Mouse (Mus musculus): ENCODE data around the gene Iqck.

The Iqck gene

DNA sequence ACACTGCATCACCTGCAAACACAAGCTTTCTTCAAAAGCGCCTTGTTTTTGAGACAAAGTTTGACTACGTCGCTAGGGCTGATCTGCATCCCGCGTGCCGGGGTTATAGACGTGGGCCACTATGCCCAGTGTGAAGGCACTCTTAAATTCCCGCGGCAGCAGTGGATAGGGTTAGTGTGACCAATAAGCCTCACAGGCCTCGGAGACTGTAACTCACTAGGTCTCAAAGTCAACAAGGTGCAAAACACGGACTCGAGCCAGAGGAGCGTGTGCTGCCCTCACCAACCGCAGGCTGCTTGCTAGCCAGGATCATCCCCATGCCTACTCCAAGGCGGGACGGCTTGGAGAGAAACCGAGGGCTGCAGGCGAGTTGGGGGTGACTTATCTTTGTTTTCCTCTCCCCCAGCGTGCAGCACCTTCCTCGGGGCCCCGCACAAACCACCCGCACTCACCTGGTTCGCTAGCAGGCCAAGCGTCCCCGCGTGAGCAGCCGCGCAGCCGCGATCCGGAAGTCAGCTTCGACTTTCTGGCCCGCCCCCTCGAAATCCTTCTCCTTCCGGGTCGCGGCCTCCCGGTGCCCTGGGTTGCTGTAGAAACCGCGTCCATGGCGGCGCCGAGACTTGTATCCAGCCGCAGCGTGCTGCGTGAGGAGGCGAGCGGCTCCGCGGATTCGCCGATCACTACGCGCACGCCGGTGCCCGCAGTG is at the start of gene Iqck:
TSS of gene Iqck (plus strand) at position 582 of the 706 bp plus-strand sequence.
- peak; percentile 72 to 85 for DNase-seq (ENCODE audit: low spot score in 2 of 2)

DNA sequence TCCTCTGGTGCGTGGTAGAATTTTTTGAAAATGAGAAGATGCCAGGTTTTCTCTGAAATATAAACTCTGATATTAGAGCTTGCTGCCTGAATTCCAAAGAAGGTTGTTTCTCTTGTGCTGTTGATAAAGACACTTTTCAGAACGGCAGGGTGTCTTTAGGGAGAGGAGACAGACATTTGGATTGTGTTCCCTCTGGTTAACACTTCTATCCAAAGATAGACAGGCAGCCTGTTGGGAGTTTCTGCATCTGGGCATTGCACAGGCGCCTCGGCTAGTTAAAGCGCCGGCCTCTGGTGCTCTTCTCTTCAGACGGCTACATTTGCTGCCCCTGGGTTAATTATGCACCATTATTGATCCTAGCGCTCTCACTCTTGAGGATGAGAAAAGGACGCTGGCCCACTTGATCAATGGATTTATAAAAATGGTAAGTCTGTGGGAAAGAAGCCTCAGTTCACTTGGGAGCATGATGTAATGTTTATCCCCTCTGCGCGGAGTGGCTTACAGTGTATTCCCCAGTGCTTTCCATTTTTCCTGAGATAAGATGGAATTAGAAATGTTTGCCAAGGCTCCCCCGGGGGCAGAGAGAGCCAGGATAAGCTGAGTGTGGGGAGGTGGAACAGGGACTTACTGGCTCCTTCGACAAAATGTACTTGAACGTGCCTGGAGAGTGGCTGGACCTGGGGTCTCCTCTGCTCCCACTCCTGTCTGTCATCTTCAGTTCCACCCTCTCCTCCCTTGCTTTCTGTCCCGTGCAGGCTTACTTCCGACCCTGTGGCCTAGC is 48.7 kb upstream of the Iqck start:
- DNase-seq (ENCODE audit: low spot score in 2 of 2): no peak

DNA sequence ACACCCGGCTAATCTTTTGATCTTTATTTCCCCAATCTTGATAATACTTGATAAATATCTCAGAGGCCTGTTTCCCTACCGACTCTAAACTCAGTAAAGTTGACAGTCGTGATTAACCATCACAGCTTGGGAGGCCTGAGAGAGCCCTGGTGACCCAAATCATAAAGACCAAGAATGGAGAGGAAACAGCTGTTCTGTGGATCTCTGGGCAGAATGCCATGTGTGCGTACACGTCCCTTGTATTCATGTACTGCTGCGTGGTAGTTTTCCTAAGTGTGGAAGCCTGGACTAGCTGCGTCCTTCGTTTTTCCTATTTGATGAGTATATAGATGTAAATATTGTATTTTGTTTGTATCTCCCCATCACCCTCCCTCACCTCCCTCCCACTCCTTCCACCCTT is 47.7 kb upstream of the Iqck start:
- no peak for DNase-seq (ENCODE audit: low spot score in 2 of 2)

DNA sequence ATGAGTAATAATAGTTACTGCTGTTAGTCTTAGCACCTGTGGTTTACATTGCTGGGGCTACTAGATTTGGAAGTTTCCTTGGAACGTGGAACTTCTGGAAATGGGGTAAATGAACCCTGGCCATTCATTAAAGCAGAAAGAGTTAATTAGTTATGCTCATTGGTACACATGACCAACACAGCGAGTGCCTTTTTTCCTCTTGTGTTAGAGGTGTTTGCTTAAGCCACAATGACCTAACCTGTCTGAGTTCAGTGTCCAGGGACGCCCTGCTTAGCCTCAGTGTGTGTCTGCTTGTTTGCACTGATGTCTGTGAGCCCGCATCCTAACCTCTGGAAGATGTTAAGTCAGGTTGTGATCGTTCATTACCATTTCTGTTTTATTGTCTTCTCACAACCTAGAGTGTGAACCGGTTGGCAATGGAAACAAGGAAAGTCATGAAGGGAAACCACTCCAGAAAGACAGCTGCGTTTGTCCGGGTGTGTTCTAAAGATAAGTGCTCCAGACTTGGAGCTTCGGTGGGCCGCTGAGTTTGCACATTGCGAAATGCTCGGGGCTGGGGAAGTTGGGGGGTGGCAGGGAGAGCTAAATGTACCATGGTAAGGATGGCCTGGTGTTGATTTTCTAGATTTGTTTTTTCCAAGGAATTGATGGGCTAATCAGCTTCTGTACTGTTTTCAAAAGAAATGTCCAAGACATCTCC is 44.0 kb upstream of the Iqck start:
- DNase-seq (ENCODE audit: low spot score in 2 of 2): no peak

DNA sequence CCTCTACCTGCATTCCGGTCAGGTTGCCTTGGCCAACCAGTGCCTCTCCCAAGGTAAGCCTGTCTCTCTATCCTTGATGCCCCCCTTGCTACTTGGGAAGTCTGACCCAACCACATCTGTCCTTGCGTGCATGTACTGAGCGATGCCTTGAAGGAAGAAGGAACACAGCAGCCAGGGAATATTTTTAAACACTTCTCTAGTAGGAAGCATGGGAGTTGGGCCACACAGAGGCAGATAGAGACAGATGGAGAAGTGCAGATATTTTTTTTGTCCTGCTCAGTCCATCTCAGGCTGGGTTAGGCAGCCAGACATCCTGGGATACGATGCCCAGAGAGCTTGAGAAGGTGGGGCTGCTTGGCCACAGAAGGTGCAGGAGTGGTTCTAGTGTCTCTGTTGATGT is 42.0 kb upstream of the Iqck start:
- no peak for DNase-seq (ENCODE audit: low spot score in 2 of 2)

DNA sequence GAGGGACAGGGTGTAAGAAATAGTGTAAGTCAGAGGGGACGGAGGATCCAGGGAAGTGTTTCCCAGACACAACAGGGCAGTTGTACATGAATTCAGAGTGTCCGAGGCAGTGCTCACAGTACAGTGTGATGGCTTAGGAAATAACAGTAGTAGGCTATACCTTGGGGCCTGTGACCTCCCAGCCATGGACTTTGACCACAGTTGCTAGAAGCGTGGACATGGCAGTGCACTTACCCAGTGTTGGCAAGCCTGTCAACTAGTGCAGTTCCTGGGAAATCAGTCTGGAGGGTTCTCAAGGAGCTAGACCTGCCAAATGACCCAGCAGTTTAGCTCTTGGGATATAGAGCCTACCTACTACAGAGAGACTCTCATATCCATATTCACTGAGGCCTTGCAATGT is 39.3 kb upstream of the Iqck start:
- no peak for DNase-seq (ENCODE audit: low spot score in 2 of 2)

DNA sequence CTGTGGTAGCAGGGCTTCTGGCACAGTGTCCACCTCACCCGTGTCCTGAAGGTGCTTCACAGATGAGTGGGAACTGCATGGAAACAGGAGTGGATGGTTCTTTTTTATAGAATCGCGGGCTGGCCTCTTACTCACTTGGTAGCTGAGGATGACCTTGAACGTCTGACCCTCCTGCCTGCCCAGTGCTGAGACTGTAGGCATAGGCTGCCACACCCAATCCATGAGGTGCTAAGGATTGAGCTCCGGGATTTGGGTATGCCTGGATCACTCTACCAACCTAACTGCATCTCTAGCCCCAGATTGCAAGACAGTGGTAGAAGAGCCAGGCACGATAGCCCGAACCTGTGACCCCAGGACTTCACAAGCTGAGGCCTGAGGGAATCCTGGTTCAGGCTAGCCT is 37.8 kb upstream of the Iqck start:
- DNase-seq (ENCODE audit: low spot score in 2 of 2): no peak

DNA sequence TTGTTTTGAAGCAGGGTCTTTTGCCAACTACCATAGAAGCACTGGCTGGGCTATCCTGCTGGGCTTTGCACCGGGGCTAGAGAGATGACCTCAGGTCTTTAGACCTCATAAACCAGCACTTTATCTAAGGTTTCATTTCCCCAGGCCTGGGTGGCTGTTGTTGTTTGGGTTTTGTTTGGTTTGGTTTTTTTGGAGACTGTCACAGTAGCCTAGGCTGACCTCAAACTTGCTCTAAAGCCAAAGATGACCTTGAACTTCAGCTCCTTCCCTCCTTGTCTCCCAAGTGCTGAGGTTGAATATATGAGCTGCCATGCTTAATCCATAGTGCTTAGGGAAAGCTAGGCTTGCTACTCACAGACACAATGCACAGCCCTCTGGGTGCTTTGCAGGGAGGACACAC is 35.9 kb upstream of the Iqck start:
- no peak for DNase-seq (ENCODE audit: low spot score in 2 of 2)

DNA sequence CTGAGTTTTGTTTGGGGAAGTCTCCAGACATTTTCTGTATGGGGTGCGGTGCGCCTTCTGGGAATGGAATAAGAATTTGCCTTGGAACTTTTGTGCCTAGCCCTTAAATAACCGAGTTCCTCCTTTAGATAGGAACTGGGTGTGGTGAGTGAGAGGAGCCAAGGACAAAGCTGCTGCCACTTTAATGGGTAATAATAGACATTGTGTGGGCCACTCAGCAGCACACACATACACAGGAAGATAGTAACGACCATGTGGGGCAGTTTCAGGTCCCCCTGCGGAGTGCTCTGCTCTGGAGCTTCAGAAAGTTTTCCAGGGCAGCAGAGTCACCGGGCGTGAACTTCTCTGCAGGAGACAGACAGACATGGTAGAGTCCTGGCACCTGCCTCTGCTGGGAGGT is 34.2 kb upstream of the Iqck start:
- DNase-seq (ENCODE audit: low spot score in 2 of 2): no peak

DNA sequence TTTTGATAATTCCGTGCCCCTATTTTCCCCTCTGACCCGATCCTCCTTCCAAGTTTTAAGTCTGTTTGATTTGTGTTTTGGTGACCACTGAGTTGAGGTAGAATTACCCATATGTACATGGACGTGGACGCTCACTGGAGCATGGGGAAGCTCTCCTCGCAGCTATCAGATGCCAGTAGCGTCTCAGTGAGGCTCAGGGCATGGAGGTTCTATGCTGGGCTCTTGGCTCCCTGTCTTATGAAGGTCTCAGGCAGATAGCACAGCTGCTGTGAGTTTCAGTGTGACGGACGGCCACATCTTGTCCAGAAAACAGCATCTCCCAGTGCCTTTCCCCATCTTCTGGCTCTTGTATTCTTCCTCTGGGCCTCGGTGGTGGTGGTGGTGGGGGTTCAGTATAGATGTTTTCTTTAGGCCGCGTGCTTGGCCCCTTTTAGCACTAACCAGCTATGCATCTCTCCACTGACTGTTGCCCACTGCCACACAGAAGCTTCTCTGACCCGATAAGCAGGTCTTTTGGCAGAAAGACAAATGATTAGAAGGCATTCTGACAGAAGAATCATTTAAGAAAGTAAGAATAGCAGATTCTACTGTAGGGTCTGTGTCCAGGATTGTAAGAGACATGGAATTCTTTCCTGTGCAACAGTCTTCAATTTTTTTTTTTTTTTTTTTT is 33.5 kb upstream of the Iqck start:
- DNase-seq (ENCODE audit: low spot score in 2 of 2): no peak

DNA sequence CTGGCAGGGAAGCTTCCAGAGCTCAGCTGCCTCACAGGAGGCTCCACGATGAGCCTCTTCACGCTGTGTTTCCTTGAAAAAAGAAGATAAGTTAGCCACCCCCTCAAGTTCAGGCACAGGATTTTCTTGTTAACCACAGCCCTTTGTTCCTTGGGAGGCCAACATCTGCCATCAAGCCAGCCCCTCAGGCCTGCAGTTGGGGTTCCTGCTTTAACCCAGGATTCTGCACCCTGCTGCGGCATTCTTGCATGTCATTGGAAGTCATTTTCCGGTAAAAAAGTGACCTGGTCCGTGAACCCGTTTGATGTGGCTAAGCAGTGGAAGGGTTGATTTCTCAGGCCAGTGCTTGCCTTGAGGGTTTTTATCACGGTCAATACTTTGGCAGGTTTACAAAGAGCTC is 31.1 kb upstream of the Iqck start:
- no peak for DNase-seq (ENCODE audit: low spot score in 2 of 2)

DNA sequence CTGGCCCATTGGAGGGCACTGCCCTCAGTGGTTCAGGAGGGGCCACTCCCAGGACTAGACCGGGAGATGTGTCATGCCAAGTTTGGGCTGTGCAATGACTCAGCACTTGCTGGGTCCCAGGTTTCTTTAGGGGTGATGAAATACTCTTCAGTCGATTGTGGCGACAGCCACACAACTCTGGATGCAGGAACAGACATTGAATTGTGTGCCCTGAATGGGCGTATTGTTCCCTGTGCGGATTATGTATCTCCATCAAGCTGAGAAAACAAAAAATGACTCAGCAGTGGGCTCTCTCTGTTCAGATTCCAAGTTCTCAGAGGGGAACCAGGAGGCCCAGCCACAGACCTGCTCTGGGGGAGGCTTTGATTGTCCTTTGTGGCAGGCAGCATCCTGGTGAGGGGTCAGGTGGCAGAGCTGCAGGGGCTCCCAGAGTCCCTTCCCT is 27.6 kb upstream of the Iqck start:
- DNase-seq (ENCODE audit: low spot score in 2 of 2): no peak

DNA sequence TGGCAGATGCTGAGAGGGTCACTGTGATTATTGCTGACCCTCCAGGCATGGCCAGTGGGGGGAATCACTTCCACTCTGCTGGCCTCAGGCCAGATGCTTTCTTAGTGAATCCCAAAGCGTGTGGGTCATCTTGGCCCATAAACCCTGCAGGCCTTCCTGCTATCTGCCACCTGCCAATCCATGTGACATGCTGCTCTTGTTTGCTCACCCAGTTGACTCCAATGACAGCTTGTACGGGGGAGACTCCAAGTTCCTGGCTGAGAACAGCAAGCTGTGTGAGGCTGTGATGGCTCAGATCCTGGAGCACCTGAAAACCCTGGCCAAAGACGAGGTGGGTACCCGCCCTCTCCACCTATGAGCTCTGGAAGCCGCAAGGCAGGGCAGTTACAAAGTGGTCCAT is 17.7 kb upstream of the Iqck start:
- no peak for DNase-seq (ENCODE audit: low spot score in 2 of 2)

DNA sequence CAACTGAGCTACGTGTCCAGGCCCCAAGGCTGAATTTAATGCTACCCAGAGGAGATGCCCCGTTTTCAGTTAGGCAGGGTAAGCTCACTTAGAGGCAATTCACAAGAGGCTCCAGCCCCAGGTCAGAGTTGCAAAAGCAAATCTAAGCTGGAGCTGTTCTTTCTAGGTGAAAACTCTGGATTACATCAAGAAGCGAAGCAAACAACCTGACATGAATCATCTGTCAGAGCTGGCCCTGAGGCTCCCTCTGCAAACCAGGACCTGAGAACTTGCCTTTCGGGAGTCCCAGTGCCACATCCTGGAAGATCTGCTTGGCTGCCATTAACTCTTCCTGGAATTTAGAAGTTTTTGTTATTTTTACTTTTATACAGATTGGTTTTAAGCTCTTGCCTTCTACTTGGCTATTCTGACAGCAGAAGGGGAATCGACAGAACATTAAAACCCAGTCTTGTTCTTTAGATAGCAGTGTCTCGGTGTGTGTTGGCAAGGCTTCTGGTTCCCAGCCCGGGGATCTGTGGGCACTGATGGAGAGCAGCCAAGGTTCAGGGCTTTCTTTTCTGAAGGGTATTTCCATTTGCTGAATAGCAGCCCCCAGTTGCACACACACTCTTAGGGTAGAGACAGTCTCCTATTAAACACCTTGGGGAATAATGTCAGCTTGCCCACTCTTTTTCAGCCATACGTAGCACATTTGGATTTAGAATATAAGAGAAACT is 14.4 kb upstream of the Iqck start:
- DNase-seq (ENCODE audit: low spot score in 2 of 2): no peak

DNA sequence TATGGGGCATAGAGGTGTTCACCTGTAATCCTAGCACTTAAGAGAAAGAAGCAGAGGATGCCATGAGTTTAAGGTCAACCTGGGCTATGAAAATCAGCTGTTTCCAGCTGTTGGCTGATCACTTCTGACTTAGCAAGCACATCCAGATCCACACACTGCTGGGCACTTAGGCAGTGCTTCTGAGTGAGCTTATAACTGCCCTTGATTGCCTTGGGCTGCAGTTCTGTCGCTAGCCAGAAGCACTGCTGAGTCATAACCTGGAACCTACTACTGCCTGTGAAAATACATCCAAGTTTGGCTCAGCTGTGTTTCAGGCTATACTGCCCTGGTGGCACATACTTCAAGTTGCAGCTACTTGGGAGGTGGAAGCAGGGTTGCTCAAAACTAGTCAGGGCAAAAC is 13.8 kb upstream of the Iqck start:
- DNase-seq (ENCODE audit: low spot score in 2 of 2): no peak

DNA sequence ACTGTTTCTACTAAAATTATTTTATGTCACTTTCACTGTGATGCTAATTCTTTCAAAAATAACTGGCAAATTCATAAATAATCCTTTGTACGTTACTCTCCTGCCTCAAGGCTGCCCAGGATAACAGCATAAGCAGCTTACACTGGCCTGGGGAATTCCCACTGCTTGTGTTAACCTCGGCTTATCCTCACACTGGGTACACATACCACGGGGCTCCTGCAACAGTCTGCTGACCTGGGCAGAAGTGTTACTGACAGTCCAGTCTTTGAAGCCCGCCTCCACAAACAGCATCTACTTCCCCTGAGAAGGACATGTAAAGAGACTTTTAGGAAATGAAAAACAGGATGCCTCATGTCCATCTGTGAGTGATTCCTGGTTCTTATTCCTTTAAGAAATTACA is 12.6 kb upstream of the Iqck start:
- DNase-seq (ENCODE audit: low spot score in 2 of 2): no peak

DNA sequence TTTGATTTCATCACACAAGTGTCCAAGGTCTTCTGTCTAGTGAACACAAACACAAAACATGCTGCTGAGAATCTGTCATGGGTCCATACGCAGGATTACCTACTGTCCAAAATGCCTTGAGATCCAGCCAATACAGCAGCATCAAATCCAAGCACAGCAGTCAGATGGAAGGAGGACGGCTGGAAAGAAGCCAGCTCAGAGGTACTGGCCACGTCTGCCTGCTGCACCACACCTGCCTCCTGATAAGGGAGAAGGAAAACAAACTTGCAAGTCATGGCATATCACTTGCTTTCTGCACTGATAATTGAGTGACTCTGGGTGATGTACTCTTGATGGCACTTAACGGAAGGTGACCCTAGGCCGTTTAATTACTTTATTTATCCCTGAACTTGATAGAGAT is 10.4 kb upstream of the Iqck start:
- no peak for DNase-seq (ENCODE audit: low spot score in 2 of 2)

DNA sequence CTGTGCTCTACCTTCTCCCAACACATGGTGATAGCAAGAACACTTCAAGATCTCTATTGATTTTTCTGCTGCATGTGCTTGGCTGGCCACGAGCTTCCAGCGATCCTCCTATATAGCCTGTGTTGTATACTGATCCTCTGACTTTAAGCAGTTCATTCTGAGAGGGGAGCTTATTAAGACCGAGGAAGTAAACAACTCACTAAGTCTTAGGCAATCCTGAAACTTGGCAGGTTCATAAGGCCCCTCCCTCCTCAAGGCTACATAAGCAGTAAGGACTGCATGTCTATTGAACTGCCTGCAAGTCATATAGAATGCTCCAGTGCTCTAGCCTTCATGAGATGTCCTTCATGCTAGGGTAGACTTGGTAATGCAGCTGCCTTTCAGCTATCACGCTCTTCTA is 9.2 kb upstream of the Iqck start:
- no peak for DNase-seq (ENCODE audit: low spot score in 2 of 2)

DNA sequence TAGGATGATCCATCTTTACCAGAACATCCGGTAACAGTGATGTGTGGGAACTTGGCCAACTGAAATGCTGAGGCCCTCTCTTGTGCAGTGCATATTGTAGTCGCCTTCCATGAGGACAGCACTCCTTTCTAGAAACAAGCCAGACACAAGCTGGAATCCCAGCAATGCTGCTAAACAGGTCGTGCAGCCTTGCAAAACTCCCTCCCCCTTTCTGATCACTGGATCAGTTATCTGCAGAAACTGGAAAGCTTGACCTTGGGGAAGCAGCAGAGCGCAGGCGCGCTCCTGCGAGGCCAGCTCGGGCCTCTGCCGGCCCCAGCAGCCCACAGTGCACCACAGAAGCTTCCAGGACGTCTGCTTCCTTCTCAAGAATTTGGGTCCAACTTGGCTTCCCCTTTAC is 6.8 kb upstream of the Iqck start:
- DNase-seq (ENCODE audit: low spot score in 2 of 2): no peak

DNA sequence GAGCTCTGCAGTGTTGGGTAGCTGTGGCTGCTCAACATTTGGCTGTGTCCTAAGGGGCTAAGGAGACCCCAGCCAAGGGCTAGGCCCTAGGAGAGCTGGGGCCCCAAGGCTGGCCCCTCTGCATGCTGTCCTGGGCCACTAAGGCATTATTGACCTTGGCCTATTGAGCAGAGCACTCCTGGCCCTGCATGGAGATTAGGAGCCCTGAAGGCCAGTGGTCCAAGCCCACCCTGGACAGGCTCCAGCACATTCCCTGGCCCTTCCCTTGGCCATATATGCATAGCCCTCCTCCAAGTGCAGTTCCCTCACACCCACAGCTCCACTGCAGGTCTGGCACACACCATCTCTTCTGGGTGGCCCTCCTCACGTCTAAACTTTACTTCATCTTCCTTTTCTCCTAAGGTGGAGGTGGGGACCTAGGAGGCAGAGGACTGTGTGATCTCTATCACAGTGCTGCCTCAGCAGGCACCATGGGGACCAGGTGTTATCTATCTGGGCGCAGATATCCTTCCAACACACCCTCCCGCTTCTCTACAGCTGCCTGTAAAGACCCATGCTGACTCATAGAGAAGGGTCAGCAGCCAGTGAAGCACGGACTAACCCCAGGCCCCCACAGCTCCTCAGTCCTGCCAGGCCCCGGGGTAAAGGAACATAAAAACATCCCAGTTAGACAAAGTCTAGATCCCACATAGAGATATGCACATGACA is 5.9 kb upstream of the Iqck start:
- no peak for DNase-seq (ENCODE audit: low spot score in 2 of 2)

DNA sequence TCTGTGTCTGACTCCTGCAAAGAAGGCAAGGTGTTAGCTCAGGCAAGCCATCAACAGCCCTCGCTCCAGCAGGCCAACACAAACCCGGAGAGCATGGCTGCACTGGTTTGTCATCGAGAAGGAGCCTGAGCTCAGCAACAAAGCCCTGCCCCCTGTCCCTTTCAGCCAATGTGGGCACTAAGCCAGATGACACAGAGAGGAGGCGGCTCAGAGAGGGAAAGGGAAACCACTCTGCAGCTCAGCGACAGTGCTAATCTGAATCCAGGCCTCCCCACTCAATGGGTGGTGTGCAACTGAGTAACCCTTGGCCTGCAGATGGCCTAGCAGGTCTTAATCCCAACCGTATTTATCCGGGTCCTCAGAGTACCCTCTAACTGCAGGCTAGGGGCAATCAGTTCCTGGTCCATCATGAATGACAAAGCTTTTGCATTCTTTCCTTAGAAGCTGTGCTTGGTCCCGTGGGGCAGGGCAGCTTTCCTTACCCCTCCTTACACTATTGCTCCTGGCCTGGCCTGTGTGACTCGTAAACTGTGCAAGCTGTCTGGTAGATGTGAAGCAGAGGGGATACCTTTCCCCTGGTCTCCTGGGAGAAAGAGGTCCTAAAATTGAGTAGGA is 4.8 kb upstream of the Iqck start:
- no peak for DNase-seq (ENCODE audit: low spot score in 2 of 2)
